Mouse (Mus musculus) lung, embryonic 14.5 days (tissue): ENCODE results near the gene Tex19.1. TPM values are rescaled to one million over a fixed set of nuclear protein-coding genes. Genes with fewer than 3 reads are reported as not detected.

ENCODE experiments used
- ATAC-seq: fragments of 200-750 bp; cut with Nextera tagmentation; 2 replicates; pipeline ENCODE4 v1.8.0; 2017; ENCODE audit warnings: mild to moderate bottlenecking, moderate TSS enrichment, moderate library complexity; ENCODE audit not compliant: insufficient read depth
- DNase-seq: peaks from one replicate; pipeline ENCODE4 v3.0.0-alpha.2; 2015
- H3K27ac ChIP-seq: fragments of 300-500 bp; sonication (generic); 2 replicates; pipeline ENCODE4 v1.5.1; 2014; ENCODE audit warnings: low read depth, mild to moderate bottlenecking, moderate library complexity
- H3K27me3 ChIP-seq: fragments of 300-500 bp; sonication (generic); 2 replicates; pipeline ENCODE4 v1.6.1; 2014; ENCODE audit warnings: low read length, control low read depth; ENCODE audit not compliant: insufficient read depth
- H3K36me3 ChIP-seq: fragments of 300-500 bp; sonication (generic); 2 replicates; pipeline ENCODE4 v1.6.1; 2014; ENCODE audit warnings: control low read depth; ENCODE audit not compliant: insufficient read depth
- H3K4me1 ChIP-seq: fragments of 300-500 bp; sonication (generic); 2 replicates; pipeline ENCODE4 v1.6.1; 2014; ENCODE audit warnings: antibody characterized with exemption, control low read depth; ENCODE audit not compliant: insufficient read depth
- H3K4me2 ChIP-seq: fragments of 300-500 bp; sonication (generic); 2 replicates; pipeline ENCODE4 v1.6.1; 2014; ENCODE audit warnings: mild to moderate bottlenecking
- H3K4me3 ChIP-seq: fragments of 300-500 bp; sonication (generic); 2 replicates; pipeline ENCODE4 v1.5.1; 2014; ENCODE audit warnings: low read depth, low read length
- H3K9ac ChIP-seq: fragments of 300-500 bp; sonication (generic); 2 replicates; pipeline ENCODE4 v1.6.1; 2014
- H3K9me3 ChIP-seq: fragments of 300-500 bp; sonication (generic); 2 replicates; pipeline ENCODE4 v1.6.1; 2016; ENCODE audit warnings: low read depth, low read length, control low read depth
- CTCF ChIP-seq: IDR thresholded peaks from 2 replicates; pipeline ENCODE4 v1.5.1; 2016; ENCODE audit warnings: antibody characterized with exemption, low read depth
- WGBS: fragments of 180-500 bp; shearing (Covaris S2); extraction: QIAGEN DNeasy Blood & Tissue Kit; methylation state at CpG from one replicate; pipeline ENCODE4 v1.1.7; 2014; 5-methylcytosine and 5-hydroxymethylcytosine counted together
- polyA plus RNA-seq: library from polyadenylated mRNA; unstranded; fragments of >200 nt; fragmentation: Nextera tagmentation; extraction: Ambion mirVana; gene quantifications from 2 replicates; pipeline ENCODE4 v1.2.1, GENCODE M21; 2014

Tex19.1 gene
- polyA plus RNA-seq, 1 experiment from 2014 or later: not detected

- Histone ChIP-seq H3K27ac (no peak overlapping the region), H3K4me3 (no peak overlapping the region), H3K27me3 (no peaks in the 10 kb centered on the region), H3K36me3 (no peaks in the 10 kb centered on the region), H3K9ac (no peak overlapping the region), H3K4me1 (no peaks in the 10 kb centered on the region), H3K9me3 (no peaks in the 10 kb centered on the region), H3K4me2 (no peak overlapping the region)
- no peak for ATAC-seq
- TF ChIP-seq CTCF: no peak
- 85% methylated on average over 4 of the region's 4 CpGs for WGBS
- no peak for DNase-seq
These were observed 22.5 kb upstream of the Tex19.1 start for GRCm38 (mm10) chr11:121123438-121123837.

- H3K9ac ChIP-seq: no peak overlapping the region
- no peak overlapping the region for H3K4me2 ChIP-seq
- H3K4me3 ChIP-seq: no peak overlapping the region
- no peaks in the 10 kb centered on the region for H3K36me3 ChIP-seq
- no peak for TF ChIP-seq CTCF
- H3K4me1 ChIP-seq: no peaks in the 10 kb centered on the region
- H3K27me3 ChIP-seq: no peaks in the 10 kb centered on the region
- no peak overlapping the region for H3K27ac ChIP-seq
- no peaks in the 10 kb centered on the region for H3K9me3 ChIP-seq
- ATAC-seq: no peak
- WGBS: 69% methylated on average over 3 of the region's 3 CpGs
- DNase-seq: no peak
These were observed 20.3 kb upstream of the Tex19.1 start for GRCm38 (mm10) chr11:121125522-121126172.

- H3K4me2 ChIP-seq: no peak overlapping the region
- H3K27me3 ChIP-seq: no peaks in the 10 kb centered on the region
- TF ChIP-seq CTCF: peak; percentile 60
- no peaks in the 10 kb centered on the region for H3K9me3 ChIP-seq
- H3K4me1 ChIP-seq: no peaks in the 10 kb centered on the region
- no peaks in the 10 kb centered on the region for H3K36me3 ChIP-seq
- DNase-seq: peak; percentile 45
- no peak overlapping the region for H3K27ac ChIP-seq
- no peak overlapping the region for H3K9ac ChIP-seq
- no peak for ATAC-seq
- WGBS: 84% methylated on average over 1 of the region's 1 CpGs
- no peak overlapping the region for H3K4me3 ChIP-seq
These were observed 19.5 kb upstream of the Tex19.1 start for GRCm38 (mm10) chr11:121126395-121126794.

GRCm38 (mm10) chr11:121127441-121127840, 18.5 kb upstream of the Tex19.1 start:
- H3K27me3 ChIP-seq: no peaks in the 10 kb centered on the region
- TF ChIP-seq CTCF: no peak

GRCm38 (mm10) chr11:121129616-121130015, 16.3 kb upstream of the Tex19.1 start:
- no peak for ATAC-seq
- Histone ChIP-seq H3K9ac (no peak overlapping the region), H3K27me3 (no peaks in the 10 kb centered on the region), H3K27ac (no peak overlapping the region), H3K4me1 (no peaks in the 10 kb centered on the region), H3K4me2 (no peak overlapping the region), H3K4me3 (no peak overlapping the region), H3K9me3 (no peaks in the 10 kb centered on the region), H3K36me3 (no peaks in the 10 kb centered on the region)
- TF ChIP-seq CTCF: no peak
- 41% methylated on average over 1 of the region's 1 CpGs for WGBS
- DNase-seq: peak; percentile 47

More at GRCm38 (mm10) chr11:121127441-121127840, 18.5 kb upstream of the Tex19.1 start:
- Histone ChIP-seq H3K9ac (no peak overlapping the region), H3K4me1 (no peaks in the 10 kb centered on the region), H3K27ac (no peak overlapping the region), H3K4me3 (no peak overlapping the region), H3K36me3 (no peaks in the 10 kb centered on the region), H3K9me3 (no peaks in the 10 kb centered on the region), H3K4me2 (no peak overlapping the region)
- no peak for ATAC-seq
- no peak for DNase-seq
- WGBS: 92% methylated on average over 3 of the region's 3 CpGs

- no peaks in the 10 kb centered on the region for H3K27me3 ChIP-seq
- no peak for TF ChIP-seq CTCF
- WGBS: 11% methylated on average over 1 of the region's 1 CpGs
- H3K9ac ChIP-seq: no peak overlapping the region
- ATAC-seq (peak; percentile 71; the same call in 1 of the 2 replicates), DNase-seq (peak; percentile 71)
- H3K27ac ChIP-seq: no peak overlapping the region
- H3K4me3 ChIP-seq: no peak overlapping the region
- no peak overlapping the region for H3K4me2 ChIP-seq
- no peaks in the 10 kb centered on the region for H3K36me3 ChIP-seq
- no peaks in the 10 kb centered on the region for H3K9me3 ChIP-seq
- H3K4me1 ChIP-seq: no peaks in the 10 kb centered on the region
These were observed 11.3 kb upstream of the Tex19.1 start for GRCm38 (mm10) chr11:121134600-121134999.

GRCm38 (mm10) chr11:121137682-121138081, 8.3 kb upstream of the Tex19.1 start:
- 85% methylated on average over 5 of the region's 5 CpGs for WGBS
- ATAC-seq: no peak

GRCm38 (mm10) chr11:121138732-121139131, 7.2 kb upstream of the Tex19.1 start:
- H3K27ac ChIP-seq: no peak overlapping the region
- no peaks in the 10 kb centered on the region for H3K4me1 ChIP-seq
- H3K9me3 ChIP-seq: no peaks in the 10 kb centered on the region
- 40% methylated on average over 6 of the region's 6 CpGs for WGBS
- H3K36me3 ChIP-seq: no peaks in the 10 kb centered on the region
- no peak overlapping the region for H3K4me3 ChIP-seq
- no peak overlapping the region for H3K9ac ChIP-seq
- peak; percentile 39 for TF ChIP-seq CTCF
- ATAC-seq: no peak
- H3K4me2 ChIP-seq: no peak overlapping the region
- H3K27me3 ChIP-seq: no peaks in the 10 kb centered on the region
- peak; percentile 17 for DNase-seq

More at GRCm38 (mm10) chr11:121137682-121138081, 8.3 kb upstream of the Tex19.1 start:
- no peak overlapping the region for H3K9ac ChIP-seq
- H3K27me3 ChIP-seq: no peaks in the 10 kb centered on the region
- no peak for TF ChIP-seq CTCF
- no peaks in the 10 kb centered on the region for H3K9me3 ChIP-seq
- no peak for DNase-seq
- H3K36me3 ChIP-seq: no peaks in the 10 kb centered on the region
- H3K27ac ChIP-seq: no peak overlapping the region
- no peak overlapping the region for H3K4me2 ChIP-seq
- H3K4me3 ChIP-seq: no peak overlapping the region
- no peaks in the 10 kb centered on the region for H3K4me1 ChIP-seq
